Mouse (Mus musculus) heart, embryonic 13.5 days (tissue): ENCODE measurements around the gene Cadps. TPM values are rescaled to one million over a fixed set of nuclear protein-coding genes. Genes with fewer than 3 reads are reported as not detected.

Experiments
- ATAC-seq: fragments of 200-750 bp; cut with Nextera tagmentation; 2 replicates; pipeline ENCODE4 v1.8.0; 2017; ENCODE audit warnings: moderate TSS enrichment; ENCODE audit not compliant: insufficient number of reproducible peaks, low FRiP score, low TSS enrichment; ENCODE audit errors: extremely low read depth
- H3K27ac ChIP-seq: fragments of 300-500 bp; sonication (generic); replicated peaks from 2 replicates; pipeline ENCODE4 v1.5.1; 2015; ENCODE audit warnings: moderate library complexity, mild to moderate bottlenecking, inconsistent platforms
- H3K27me3 ChIP-seq: fragments of 300-500 bp; sonication (generic); replicated peaks from 2 replicates; pipeline ENCODE4 v1.6.1; 2015; ENCODE audit warnings: mild to moderate bottlenecking, inconsistent platforms
- H3K36me3 ChIP-seq: fragments of 300-500 bp; sonication (generic); 2 replicates; pipeline ENCODE4 v1.6.1; 2015; ENCODE audit warnings: mild to moderate bottlenecking, inconsistent platforms
- H3K4me1 ChIP-seq: fragments of 300-500 bp; sonication (generic); 2 replicates; pipeline ENCODE4 v1.6.1; 2015; ENCODE audit warnings: inconsistent platforms
- H3K4me2 ChIP-seq: fragments of 300-500 bp; sonication (generic); 2 replicates; pipeline ENCODE4 v1.6.1; 2015; ENCODE audit warnings: inconsistent platforms, mild to moderate bottlenecking, moderate library complexity
- H3K4me3 ChIP-seq: fragments of 300-500 bp; sonication (generic); 2 replicates; pipeline ENCODE4 v1.5.1; 2015; ENCODE audit warnings: moderate library complexity, mild to moderate bottlenecking, inconsistent platforms
- H3K9ac ChIP-seq: fragments of 300-500 bp; sonication (generic); 2 replicates; pipeline ENCODE4 v1.6.1; 2015; ENCODE audit warnings: inconsistent platforms, mild to moderate bottlenecking, moderate library complexity
- H3K9me3 ChIP-seq: fragments of 300-500 bp; sonication (generic); 2 replicates; pipeline ENCODE4 v1.6.1; 2016; ENCODE audit warnings: inconsistent platforms
- WGBS: fragments of 180-500 bp; shearing (Covaris S2); methylation state at CpG from one replicate; pipeline ENCODE4 v1.1.7; 2015; ENCODE audit warnings: mixed read lengths; 5-methylcytosine and 5-hydroxymethylcytosine counted together
- polyA plus RNA-seq: library from polyadenylated mRNA; unstranded; fragments of >200 nt; fragmentation: Nextera tagmentation; extraction: Ambion mirVana; gene quantifications from 2 replicates; pipeline ENCODE4 v1.2.1, GENCODE M21; 2015

Cadps gene
- polyA plus RNA-seq, 1 experiment from 2014 or later = 0.51 TPM

GRCm38 (mm10) chr14:12459700-12460099 lies 363.2 kb downstream of the Cadps start:
- H3K4me1 ChIP-seq = no peaks in the 10 kb centered on the region

GRCm38 (mm10) chr14:12455064-12455591 lies 367.8 kb downstream of the Cadps start:
- Histone ChIP-seq H3K27ac (no peak overlapping the region), H3K9ac (no peak overlapping the region), H3K4me1 (no peaks in the 10 kb centered on the region), H3K27me3 (no peaks in the 10 kb centered on the region), H3K4me3 (no peak overlapping the region), H3K9me3 (no peaks in the 10 kb centered on the region), H3K36me3 (no peaks in the 10 kb centered on the region), H3K4me2 (no peak overlapping the region)
- ATAC-seq = no peak
- 73% methylated on average over 8 of the region's 8 CpGs for WGBS

More at GRCm38 (mm10) chr14:12459700-12460099, 363.2 kb downstream of the Cadps start:
- Histone ChIP-seq H3K27ac (no peak overlapping the region), H3K4me2 (no peak overlapping the region), H3K27me3 (no peaks in the 10 kb centered on the region), H3K9ac (no peak overlapping the region), H3K36me3 (no peaks in the 10 kb centered on the region), H3K9me3 (no peaks in the 10 kb centered on the region), H3K4me3 (no peak overlapping the region)
- no peak for ATAC-seq
- WGBS = 64% methylated on average over 7 of the region's 7 CpGs

GRCm38 (mm10) chr14:12450807-12451206 lies 372.1 kb downstream of the Cadps start:
- Histone ChIP-seq H3K27me3 (no peaks in the 10 kb centered on the region), H3K4me2 (no peak overlapping the region), H3K4me1 (no peaks in the 10 kb centered on the region), H3K9me3 (no peaks in the 10 kb centered on the region), H3K36me3 (no peaks in the 10 kb centered on the region), H3K27ac (no peak overlapping the region), H3K4me3 (no peak overlapping the region), H3K9ac (no peak overlapping the region)
- no peak for ATAC-seq
- 58% methylated on average over 3 of the region's 3 CpGs for WGBS

GRCm38 (mm10) chr14:12448883-12449282 lies 374.0 kb downstream of the Cadps start:
- Histone ChIP-seq H3K4me3 (no peak overlapping the region), H3K27ac (no peak overlapping the region), H3K9me3 (no peaks in the 10 kb centered on the region), H3K36me3 (no peaks in the 10 kb centered on the region), H3K4me2 (no peak overlapping the region), H3K9ac (no peak overlapping the region), H3K27me3 (no peaks in the 10 kb centered on the region), H3K4me1 (no peaks in the 10 kb centered on the region)
- no peak for ATAC-seq
- 79% methylated on average over 6 of the region's 6 CpGs for WGBS

- no peaks in the 10 kb centered on the region for H3K4me1 ChIP-seq
These were observed 381.9 kb downstream of the Cadps start for GRCm38 (mm10) chr14:12441019-12441418.

DNA sequence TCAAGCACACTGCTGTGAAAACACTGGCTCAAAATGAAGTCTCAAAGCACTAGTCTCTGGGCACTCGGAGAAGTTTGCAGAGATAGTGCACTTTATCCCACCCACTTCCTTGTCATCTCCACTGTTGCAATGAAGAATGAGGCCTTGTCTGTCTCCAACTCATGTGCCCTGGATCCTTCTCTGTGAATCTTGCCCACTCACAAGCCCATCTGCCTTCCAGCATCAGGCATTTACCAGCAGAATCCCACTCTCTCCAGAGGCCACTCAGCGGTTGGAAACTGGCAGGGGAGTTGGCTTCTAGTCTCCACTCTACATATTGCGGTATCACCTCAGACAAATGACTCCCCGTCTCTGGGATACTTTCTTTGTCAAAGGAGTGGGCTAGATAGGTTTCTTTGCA lies 384.9 kb downstream of the Cadps start:
- H3K4me2 ChIP-seq = no peak overlapping the region
- H3K36me3 ChIP-seq = no peaks in the 10 kb centered on the region
- H3K9me3 ChIP-seq = no peaks in the 10 kb centered on the region
- WGBS = 74% methylated on average over 4 of the region's 4 CpGs
- no peaks in the 10 kb centered on the region; the same call in 1 of the 2 replicates for H3K27me3 ChIP-seq
- no peak overlapping the region for H3K27ac ChIP-seq
- H3K4me3 ChIP-seq = no peak overlapping the region
- no peak for ATAC-seq
- no peaks in the 10 kb centered on the region for H3K4me1 ChIP-seq
- no peak overlapping the region for H3K9ac ChIP-seq

More at GRCm38 (mm10) chr14:12441019-12441418, 381.9 kb downstream of the Cadps start:
- H3K4me3 ChIP-seq = no peak overlapping the region
- no peaks in the 10 kb centered on the region for H3K36me3 ChIP-seq
- no peak overlapping the region for H3K9ac ChIP-seq
- H3K4me2 ChIP-seq = no peak overlapping the region
- H3K9me3 ChIP-seq = no peaks in the 10 kb centered on the region
- WGBS = 36% methylated on average over 2 of the region's 2 CpGs
- no peaks in the 10 kb centered on the region; the same call in 1 of the 2 replicates for H3K27me3 ChIP-seq
- no peak for ATAC-seq
- H3K27ac ChIP-seq = no peak overlapping the region

- H3K9ac ChIP-seq = no peak overlapping the region
- H3K27ac ChIP-seq = no peak overlapping the region
- 61% methylated on average over 7 of the region's 7 CpGs for WGBS
- H3K27me3 ChIP-seq = no peaks in the 10 kb centered on the region; the same call in 1 of the 2 replicates
- ATAC-seq = no peak
- no peaks in the 10 kb centered on the region for H3K36me3 ChIP-seq
- H3K4me2 ChIP-seq = no peak overlapping the region
- H3K9me3 ChIP-seq = no peaks in the 10 kb centered on the region
- H3K4me3 ChIP-seq = no peak overlapping the region
- no peaks in the 10 kb centered on the region for H3K4me1 ChIP-seq
These were observed 385.5 kb downstream of the Cadps start for GRCm38 (mm10) chr14:12437422-12437821.

GRCm38 (mm10) chr14:12436903-12437368 lies 385.9 kb downstream of the Cadps start:
- ATAC-seq = no peak
- WGBS = 79% methylated on average over 14 of the region's 14 CpGs

DNA sequence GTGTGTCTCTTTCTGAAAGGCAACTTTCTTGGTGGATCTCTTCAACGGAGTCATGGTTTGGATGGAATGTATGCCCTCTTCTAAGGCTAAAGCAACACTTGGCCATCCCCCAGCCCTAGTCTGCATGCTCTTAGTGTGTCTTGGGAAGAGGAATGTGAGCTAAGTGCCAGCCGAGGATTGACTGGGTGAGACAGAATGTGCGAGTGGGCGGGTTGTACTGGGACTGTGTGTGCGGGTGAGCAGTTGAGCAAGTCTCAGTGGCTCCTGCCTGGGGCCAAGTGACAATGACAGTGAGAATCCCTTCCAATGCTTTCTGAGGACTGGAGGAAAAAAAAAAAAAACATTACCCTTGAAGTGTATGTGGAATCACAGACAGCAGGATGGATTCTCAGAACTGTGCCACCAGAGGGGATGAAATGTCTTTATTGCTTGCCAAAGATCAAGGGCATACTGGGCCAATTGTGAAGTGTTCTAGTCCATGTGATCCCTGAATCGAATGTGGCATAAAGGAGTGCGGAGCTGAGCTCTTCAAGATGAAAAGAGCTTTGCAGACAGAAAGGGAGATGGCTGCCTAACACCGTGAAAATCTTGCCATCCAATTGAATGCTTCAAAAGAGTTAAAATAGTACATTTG lies 394.7 kb downstream of the Cadps start:
- no peaks in the 10 kb centered on the region for H3K4me1 ChIP-seq
- no peaks in the 10 kb centered on the region for H3K36me3 ChIP-seq
- WGBS = 61% methylated on average over 8 of the region's 8 CpGs
- no peaks in the 10 kb centered on the region for H3K9me3 ChIP-seq
- no peaks in the 10 kb centered on the region for H3K27me3 ChIP-seq
- no peak overlapping the region for H3K4me2 ChIP-seq
- no peak overlapping the region for H3K9ac ChIP-seq
- H3K4me3 ChIP-seq = no peak overlapping the region
- no peak for ATAC-seq
- no peak overlapping the region for H3K27ac ChIP-seq

More at GRCm38 (mm10) chr14:12436903-12437368, 385.9 kb downstream of the Cadps start:
- Histone ChIP-seq H3K4me2 (no peak overlapping the region), H3K27me3 (no peaks in the 10 kb centered on the region; the same call in 1 of the 2 replicates), H3K9me3 (no peaks in the 10 kb centered on the region), H3K27ac (no peak overlapping the region), H3K4me3 (no peak overlapping the region), H3K4me1 (no peaks in the 10 kb centered on the region), H3K9ac (no peak overlapping the region), H3K36me3 (no peaks in the 10 kb centered on the region)

DNA sequence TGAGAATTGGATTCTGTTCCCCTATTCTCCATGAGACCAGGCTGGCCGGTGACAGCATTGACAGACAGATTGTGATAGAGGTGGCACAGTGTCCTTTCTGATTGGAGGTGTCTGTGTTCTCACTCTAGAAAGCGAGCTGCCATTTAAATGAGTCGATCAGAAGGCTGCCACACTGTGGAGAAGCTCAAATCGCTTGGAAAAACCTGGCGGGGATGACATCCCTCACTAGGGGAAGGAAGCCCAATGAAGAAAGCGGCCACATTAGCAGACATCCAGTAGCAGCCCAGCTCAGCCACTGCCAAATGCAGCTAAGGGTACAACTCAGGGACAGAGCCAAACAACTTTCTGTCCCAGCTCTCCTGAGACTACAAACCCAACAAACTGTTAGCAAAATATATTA lies 397.6 kb downstream of the Cadps start:
- no peak overlapping the region for H3K4me3 ChIP-seq
- 39% methylated on average over 6 of the region's 6 CpGs for WGBS
- H3K9me3 ChIP-seq = no peaks in the 10 kb centered on the region
- H3K4me1 ChIP-seq = no peaks in the 10 kb centered on the region
- no peak overlapping the region for H3K9ac ChIP-seq
- ATAC-seq = no peak
- H3K27ac ChIP-seq = no peak overlapping the region
- H3K27me3 ChIP-seq = no peaks in the 10 kb centered on the region
- H3K4me2 ChIP-seq = no peak overlapping the region
- no peaks in the 10 kb centered on the region for H3K36me3 ChIP-seq

DNA sequence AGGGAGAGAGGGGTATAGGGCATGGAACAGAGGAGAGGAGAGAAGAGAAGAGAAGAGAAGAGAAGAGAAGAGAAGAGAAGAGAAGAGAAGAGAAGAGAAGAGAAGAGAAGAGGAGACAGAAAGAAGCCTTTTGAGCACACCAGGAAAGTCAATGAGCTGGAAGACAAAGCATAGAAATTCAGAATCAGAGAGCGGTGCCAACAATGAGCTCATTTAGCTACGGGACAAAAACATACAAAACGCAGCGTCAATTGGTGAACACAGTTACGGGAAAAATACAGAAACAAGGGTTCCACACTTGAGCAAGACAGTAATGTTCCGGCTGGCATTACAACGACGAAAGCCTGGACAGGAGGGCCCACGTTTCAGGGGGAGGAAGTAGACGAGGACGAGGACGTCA lies 412.6 kb downstream of the Cadps start:
- no peak overlapping the region for H3K4me3 ChIP-seq
- H3K9ac ChIP-seq = no peak overlapping the region
- H3K9me3 ChIP-seq = no peaks in the 10 kb centered on the region
- WGBS = 85% methylated on average over 12 of the region's 12 CpGs
- no peak overlapping the region for H3K4me2 ChIP-seq
- H3K27me3 ChIP-seq = peaks cover 10% of the 10 kb centered on the region; the same call in 1 of the 2 replicates
- H3K27ac ChIP-seq = no peak overlapping the region
- H3K36me3 ChIP-seq = no peaks in the 10 kb centered on the region
- no peaks in the 10 kb centered on the region for H3K4me1 ChIP-seq
- no peak for ATAC-seq

GRCm38 (mm10) chr14:12409811-12410210 lies 413.1 kb downstream of the Cadps start:
- Histone ChIP-seq H3K27me3 (peaks cover 10% of the 10 kb centered on the region; the same call in 1 of the 2 replicates), H3K9ac (no peak overlapping the region), H3K36me3 (no peaks in the 10 kb centered on the region), H3K27ac (no peak overlapping the region), H3K4me2 (no peak overlapping the region), H3K9me3 (no peaks in the 10 kb centered on the region), H3K4me3 (no peak overlapping the region), H3K4me1 (no peaks in the 10 kb centered on the region)
- no peak for ATAC-seq
- WGBS = 74% methylated on average over 3 of the region's 3 CpGs
